Mouse (Mus musculus): ENCODE data around the gene Uhrf1bp1.

DNA sequence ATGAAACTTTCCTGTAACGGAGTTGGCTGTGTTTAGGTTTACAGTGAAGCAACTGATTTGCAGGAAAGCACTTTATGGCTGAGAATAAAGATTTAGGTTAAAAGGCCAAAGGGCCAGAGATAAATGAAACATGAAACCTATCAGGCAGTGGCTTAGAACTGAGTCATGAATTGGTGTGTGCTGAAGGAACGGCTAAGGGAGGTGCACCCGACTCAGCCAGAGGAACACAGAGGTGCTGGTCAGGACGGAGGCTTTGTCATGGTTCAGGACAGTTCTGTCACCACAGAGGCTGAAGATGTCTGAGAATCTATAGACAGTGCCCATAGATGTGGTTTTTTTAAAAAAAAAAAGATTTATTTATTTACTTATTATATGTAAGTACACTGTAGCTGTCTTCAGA is 58.5 kb downstream of the Uhrf1bp1 start:
- TF ChIP-seq POLR2A (IDR thresholded peaks at IDR 0.05; ENCODE audit: borderline replicate concordance, extremely low read depth, insufficient read depth, insufficient read length, poor library complexity, severe bottlenecking) = no peak
- no peak for TF ChIP-seq CTCF (IDR thresholded peaks at IDR 0.05; ENCODE audit: borderline replicate concordance, extremely low read depth, insufficient read depth, insufficient read length)

Data from brain, embryonic 14.5 days (tissue).